Mouse (Mus musculus): Measurements from ENCODE around the gene Slc4a1ap.

DNA sequence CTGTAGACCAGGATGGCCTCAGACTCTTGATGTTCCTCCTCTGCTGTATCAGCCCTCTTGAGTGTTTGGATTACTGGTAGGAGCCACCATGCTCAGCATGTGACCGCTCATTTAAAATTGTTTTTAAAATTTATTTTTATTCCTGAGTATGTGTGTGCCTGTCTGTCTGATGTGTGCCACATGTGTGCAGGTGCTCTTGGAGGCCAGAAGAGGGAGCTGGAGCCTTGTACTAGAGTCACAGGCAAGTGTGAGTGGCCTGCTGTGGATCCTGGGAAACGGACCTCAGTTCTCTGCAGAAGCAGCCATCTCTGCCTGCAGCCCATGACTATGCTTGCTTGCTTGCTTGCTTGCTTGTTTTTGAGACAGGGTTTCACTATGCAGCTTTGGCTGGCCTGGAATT is 72.4 kb downstream of the Slc4a1ap start:
- TF ChIP-seq CTCF (IDR thresholded peaks at IDR 0.05; ENCODE audit: low read depth) (peak; percentile 15; the same call in 1 of the 2 replicates), EP300 (IDR thresholded peaks at IDR 0.05; ENCODE audit: low read depth) (no peak)
